Mouse (Mus musculus) adrenal gland, adult 18-20 months (tissue): ENCODE results near the gene Pip5k1a. TPM values are rescaled to one million over a fixed set of nuclear protein-coding genes. Genes with fewer than 3 reads are reported as not detected.
"Not testable (repeated sequence)": the region's sequence is repeated elsewhere in the genome, so short reads cannot be mapped to it uniquely, and the experiment has no call there.

Source experiments
- DNase-seq, 2 experiments: peaks; one replicate each; pipeline ENCODE4 v3.0.0; 2021 to 2022; ENCODE audit warnings: low spot score in 2 of 2
- total RNA-seq, 2 experiments: library from RNA; stranded (reverse); gene quantifications; 1 replicate in 1 of 2; 2 replicates in 1 of 2; pipeline ENCODE4 v1.2.3; 2021

The Pip5k1a gene
- total RNA-seq, 2 experiments from 2014 or later = 50.9 to 55.4 TPM

- no peak for DNase-seq
Observed at GRCm38 (mm10) chr3:95046462-95047057, 60.2 kb downstream of the Pip5k1a start.

GRCm38 (mm10) chr3:95043251-95043650 lies 63.5 kb downstream of the Pip5k1a start:
- DNase-seq = no peak

DNA sequence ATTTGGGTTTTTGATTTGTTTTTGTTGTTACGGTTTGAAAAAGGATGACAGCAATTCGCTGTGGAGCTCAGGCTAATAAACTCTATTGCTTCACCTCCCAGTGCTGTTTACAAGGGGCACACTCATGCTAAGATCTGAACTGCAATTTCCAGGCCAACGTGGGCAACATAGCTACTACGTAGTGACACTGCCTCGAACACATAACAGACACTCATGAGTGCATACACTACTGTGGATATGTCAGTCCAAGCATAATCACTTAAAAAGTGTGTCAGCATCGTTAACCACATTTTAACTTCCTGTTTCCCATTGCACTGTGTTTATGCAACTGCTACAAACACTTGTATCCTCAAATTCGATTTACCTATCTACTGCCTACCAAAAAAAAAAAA lies 63.9 kb downstream of the Pip5k1a start:
- DNase-seq = no peak

DNA sequence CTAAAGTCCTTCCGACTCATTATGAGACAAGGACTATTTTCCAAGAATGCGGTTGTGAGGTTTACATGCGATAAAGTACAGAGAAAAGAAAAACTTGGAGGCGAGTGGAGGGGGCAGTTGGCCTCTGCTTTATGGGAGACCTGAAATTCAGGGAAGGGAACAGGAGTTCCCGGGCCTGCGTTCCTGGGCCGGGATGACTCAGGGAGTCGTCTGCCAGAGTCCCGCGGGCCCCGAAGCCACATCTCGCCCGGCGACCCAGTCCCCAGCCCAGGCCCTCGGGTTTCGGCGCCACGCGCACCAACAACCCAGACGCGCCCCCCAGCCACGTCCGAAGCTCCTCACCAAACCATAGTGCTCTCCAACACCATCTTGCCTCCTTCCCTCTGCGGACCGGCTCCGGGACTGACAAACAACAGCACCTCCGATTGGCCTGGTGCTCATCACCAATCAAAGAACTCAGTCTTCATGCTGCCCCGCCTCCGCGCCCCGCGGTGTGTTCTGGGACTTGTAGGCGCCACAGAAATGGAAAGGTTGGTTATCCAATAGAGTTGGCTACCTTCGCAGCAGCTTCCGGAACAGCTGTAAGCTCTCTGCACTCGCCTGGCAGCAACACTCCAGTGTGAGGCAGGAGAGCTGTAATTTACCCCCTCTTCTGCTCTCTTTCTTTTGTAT lies 64.4 kb downstream of the Pip5k1a start, which contains the start of gene Psmd4:
Gene Psmd4 (minus strand): TSS at position 449 of the 672 bp plus-strand sequence.
- peak; percentile 94 to 95 for DNase-seq

DNA sequence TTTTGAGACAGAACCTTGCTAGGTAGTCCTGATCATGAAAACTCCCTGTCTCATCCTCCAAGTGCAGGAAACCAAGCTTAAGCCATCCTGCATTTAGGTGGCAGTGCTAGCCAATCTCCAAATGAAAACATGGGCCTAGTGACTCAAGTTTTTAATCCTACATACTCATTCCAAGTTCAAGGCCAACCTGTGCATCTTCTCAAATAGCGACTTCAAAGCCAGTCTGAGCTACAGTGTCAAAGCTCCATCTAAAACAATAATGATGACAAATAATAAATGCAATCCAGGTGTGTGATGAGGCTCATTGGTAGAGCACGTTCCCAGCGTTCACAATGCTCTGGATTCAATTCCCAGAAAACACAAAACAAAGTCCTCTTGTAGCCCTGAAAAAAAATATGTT lies 65.1 kb downstream of the Pip5k1a start:
- DNase-seq = no peak

DNA sequence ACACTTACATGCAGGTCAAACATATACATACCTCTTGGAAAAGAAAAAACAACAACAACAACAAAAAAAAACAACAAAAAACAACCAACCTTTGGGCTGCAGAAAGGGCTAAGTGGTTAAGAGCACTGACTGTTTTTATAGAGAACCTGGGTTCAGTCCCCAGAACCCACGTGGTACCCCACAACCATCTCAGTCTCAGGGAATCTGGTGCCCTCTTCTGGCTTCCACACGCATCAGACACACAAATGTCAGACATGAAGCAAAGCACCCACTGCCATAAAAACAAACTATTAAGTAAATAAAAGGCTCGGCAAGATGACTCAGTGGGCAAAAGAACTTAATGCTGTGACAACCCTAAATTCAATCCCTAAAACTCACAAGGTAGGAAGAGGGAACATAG lies 76.8 kb downstream of the Pip5k1a start:
- no peak for DNase-seq

- not testable (repeated sequence) for DNase-seq
Observed at GRCm38 (mm10) chr3:95029291-95029827, 77.4 kb downstream of the Pip5k1a start.

DNA sequence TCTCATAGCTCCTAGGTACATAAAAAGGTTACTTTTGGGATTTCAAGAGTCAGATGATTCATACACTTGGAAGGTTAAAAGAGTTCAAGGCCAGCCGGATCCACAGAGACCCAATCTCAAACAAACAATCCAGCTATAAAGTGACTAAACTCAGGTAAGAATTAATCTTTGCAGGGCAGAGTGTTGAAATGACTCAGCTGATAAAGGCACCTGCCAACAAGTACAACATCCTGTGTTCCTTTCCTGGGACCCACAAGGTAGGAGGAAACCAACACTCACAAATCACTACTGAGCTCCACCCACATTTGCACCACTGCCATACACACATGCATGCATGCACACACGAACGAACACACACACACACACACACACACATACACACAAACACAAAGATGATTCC lies 78.1 kb downstream of the Pip5k1a start:
- no peak for DNase-seq

DNA sequence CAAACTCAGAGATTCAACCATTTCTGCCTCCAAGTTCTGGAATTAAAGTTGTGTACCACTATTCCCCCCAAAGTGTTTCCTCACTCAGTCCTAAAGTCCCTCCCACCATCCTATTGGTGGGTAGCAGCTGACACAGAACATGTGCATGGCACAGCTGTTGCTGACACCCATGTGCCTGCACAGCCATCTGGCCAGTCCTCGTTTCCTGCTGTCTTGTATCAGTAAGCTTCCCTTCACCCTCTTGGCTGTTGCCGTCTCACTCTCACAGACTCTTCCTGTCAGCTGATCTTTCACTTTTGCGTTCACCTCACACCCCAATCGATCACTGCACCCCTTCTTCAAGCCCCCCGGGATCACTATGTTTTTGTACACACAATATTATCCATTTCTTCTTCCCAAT lies 79.0 kb downstream of the Pip5k1a start:
- DNase-seq = no peak

GRCm38 (mm10) chr3:95027057-95027645 lies 79.6 kb downstream of the Pip5k1a start:
- no peak for DNase-seq

DNA sequence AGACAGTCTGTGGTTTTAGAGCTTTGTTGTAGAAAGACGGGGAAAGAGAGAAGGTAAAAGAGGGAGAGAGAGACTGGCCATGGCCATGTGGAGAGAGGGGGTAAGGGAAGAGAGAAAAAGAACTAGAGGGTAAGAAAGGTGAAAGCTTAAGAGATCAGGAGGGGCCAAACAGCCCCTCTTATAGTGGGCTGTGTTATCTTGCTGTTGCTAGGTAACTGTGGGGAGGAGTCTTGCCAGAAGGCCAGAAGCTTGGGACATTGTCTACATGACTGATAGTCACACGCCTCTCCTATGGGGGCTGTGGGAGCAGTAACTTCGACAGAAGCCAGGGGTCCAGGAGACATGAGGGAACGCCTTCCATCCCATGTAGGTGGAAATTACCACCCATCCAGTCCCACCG lies 81.5 kb downstream of the Pip5k1a start:
- no peak for DNase-seq

GRCm38 (mm10) chr3:95024551-95024950 lies 82.2 kb downstream of the Pip5k1a start:
- DNase-seq = no peak

- not testable (repeated sequence) for DNase-seq
Observed at GRCm38 (mm10) chr3:95020956-95021355, 85.8 kb downstream of the Pip5k1a start.

DNA sequence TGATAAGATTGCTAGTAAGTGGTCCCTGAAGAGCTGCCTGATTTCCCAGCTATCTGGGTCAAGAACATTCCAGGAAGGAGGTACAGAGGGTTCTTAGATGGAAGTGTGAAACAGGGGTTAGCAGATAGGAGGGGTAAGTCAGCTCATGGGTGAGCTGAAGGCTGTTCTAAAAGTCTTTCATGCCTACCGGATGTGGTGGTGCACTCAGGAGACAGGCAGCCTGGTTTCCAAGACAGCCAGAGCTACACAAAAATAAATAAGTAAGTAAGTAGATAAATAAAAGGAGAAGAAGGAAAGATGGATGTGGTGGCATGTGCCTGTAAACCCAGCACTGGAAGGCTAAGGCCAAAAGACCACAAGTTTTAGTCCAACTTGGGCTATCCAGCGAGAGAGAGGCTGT lies 88.0 kb downstream of the Pip5k1a start:
- no peak for DNase-seq

- no peak for DNase-seq
Observed at GRCm38 (mm10) chr3:95016532-95017056, 90.1 kb downstream of the Pip5k1a start.

DNA sequence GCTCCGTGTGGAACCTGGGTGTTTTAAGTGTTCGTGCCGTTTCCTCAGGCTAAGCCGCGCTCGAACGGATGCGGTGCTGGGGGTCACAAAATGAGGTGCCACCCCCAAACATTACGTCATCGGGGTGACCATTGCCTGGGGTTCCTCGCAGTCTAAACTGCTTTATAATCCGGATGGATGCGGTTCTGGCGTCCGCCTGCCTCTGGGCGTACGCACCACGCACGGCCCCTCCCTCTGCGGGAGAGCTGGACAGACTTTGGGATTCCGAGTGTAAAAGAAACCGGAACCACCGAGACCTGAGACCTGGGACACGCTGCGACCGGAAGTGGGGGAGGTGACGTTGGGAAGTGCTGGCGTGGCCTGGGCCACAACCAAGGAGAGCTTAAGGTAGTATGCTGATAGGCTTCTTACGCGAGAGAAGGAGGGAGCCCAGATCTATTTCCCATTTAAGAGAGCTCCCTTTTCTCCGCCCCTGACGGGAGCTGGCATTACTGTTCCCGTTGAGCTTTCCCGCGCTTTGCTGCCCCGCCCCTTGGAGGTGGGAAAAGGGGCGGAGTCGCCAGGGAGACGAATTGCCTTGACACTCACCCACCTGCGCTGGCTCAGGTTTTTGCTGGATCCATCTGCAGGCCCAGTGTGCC lies 90.7 kb downstream of the Pip5k1a start:
- peak; percentile 90 to 92 for DNase-seq

GRCm38 (mm10) chr3:95015337-95015872 lies 91.3 kb downstream of the Pip5k1a start, which contains the start of gene Zfp687:
Zfp687 (minus strand) TSS chr3:95015448.
- peak; percentile 97 to 98 for DNase-seq

GRCm38 (mm10) chr3:95014428-95015151 lies 92.1 kb downstream of the Pip5k1a start:
- DNase-seq = peak; percentile 53 to 59

GRCm38 (mm10) chr3:95013699-95014427 lies 92.9 kb downstream of the Pip5k1a start:
- no peak for DNase-seq

- no peak for DNase-seq
Observed at GRCm38 (mm10) chr3:95012982-95013381, 93.7 kb downstream of the Pip5k1a start.
